Mouse (Mus musculus) lung, adult 2 months (tissue): Measurements from ENCODE around the gene Rapgef3.

Experiments used
- CTCF ChIP-seq: fragments of 200-500 bp; IDR thresholded peaks from 2 replicates; pipeline ENCODE4 v1.5.1; 2011; ENCODE audit warnings: mild to moderate bottlenecking, low read length, control low read depth; ENCODE audit not compliant: insufficient read depth
- POLR2A ChIP-seq: fragments of 200-500 bp; IDR thresholded peaks from 2 replicates; pipeline ENCODE4 v1.6.1; 2011; ENCODE audit warnings: low read depth, mild to moderate bottlenecking, control low read depth, low read length, borderline replicate concordance; ENCODE audit errors: extremely low read depth

GRCm38 (mm10) chr15:97809942-97810341, 42.2 kb upstream of the Rapgef3 start:
- TF ChIP-seq CTCF (peak; percentile 65; the same call in 1 of the 2 replicates), POLR2A (no peak)
